Mouse (Mus musculus): ENCODE results near the gene Ccdc188. TPM values are rescaled to one million over a fixed set of nuclear protein-coding genes. Genes with fewer than 3 reads are reported as not detected.

The Ccdc188 gene
- polyA plus RNA-seq, 1 experiment from 2014 or later = not detected

GRCm38 (mm10) chr16:18197881-18198280, 19.8 kb upstream of the Ccdc188 start:
- Histone ChIP-seq H3K9me3 (ENCODE audit: control insufficient read depth, low read length) (no peaks in the 10 kb centered on the region), H3K9ac (no peak overlapping the region), H3K36me3 (replicated peaks; ENCODE audit: control insufficient read depth, insufficient read depth) (no peaks in the 10 kb centered on the region), H3K27me3 (ENCODE audit: control insufficient read depth, insufficient read depth, low read length) (no peaks in the 10 kb centered on the region), H3K4me2 (replicated peaks) (no peak overlapping the region), H3K4me1 (replicated peaks; ENCODE audit: control insufficient read depth, insufficient read depth, low read length) (peaks cover 25% of the 10 kb centered on the region), H3K4me3 (replicated peaks; ENCODE audit: low read length) (no peak overlapping the region), H3K27ac (no peak overlapping the region)
- DNase-seq (ENCODE audit: low spot score) = no peak
- WGBS = 85% methylated on average over 6 of the region's 6 CpGs
- no peak for ATAC-seq (ENCODE audit: low FRiP score)

DNA sequence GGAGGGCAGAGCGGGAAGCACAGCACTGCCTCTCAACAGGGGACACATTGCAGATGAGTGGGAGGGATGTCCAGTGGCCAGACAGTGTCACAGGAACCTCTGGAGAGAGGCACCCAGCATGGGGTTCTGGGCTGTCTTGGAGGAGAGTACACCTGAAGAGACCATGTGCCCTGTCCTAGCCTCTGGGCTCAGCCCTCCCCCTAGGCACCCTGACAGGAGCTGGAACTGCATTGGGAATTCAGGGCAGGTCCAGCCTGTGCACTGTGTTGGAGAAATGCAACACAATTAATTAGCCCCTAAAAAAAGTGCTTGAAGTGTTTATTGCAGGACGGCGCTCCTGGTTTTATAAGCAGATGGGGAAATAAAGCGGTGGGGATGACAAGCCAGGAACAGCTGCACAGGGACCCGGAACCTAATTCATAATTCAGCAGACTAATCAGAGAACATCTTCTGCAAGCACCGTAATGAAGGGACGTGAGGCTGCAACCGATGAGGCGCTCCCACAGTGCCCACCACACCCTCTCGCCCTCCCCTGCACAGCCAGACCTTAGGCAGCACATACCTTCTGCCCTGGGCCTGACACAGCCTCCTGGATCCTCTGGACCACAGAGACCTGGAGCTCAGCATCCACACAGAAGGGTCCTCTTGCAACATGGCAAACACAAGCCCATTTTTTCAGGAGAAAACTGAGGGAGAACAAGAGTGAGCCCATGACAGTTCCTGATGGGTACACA, 19.1 kb upstream of the Ccdc188 start:
- H3K9ac ChIP-seq = no peak overlapping the region
- ATAC-seq (ENCODE audit: low FRiP score) (no peak), DNase-seq (ENCODE audit: low spot score) (no peak)
- no peak overlapping the region for H3K4me3 ChIP-seq (replicated peaks; ENCODE audit: low read length)
- no peaks in the 10 kb centered on the region for H3K9me3 ChIP-seq (ENCODE audit: control insufficient read depth, low read length)
- 33% methylated on average over 10 of the region's 10 CpGs for WGBS
- H3K4me2 ChIP-seq (replicated peaks) = no peak overlapping the region
- H3K27ac ChIP-seq = peak overlapping the region; percentile 16; the same call in 1 of the 2 replicates
- H3K4me1 ChIP-seq (replicated peaks; ENCODE audit: control insufficient read depth, insufficient read depth, low read length) = peaks cover 25% of the 10 kb centered on the region
- no peaks in the 10 kb centered on the region for H3K36me3 ChIP-seq (replicated peaks; ENCODE audit: control insufficient read depth, insufficient read depth)
- H3K27me3 ChIP-seq (ENCODE audit: control insufficient read depth, insufficient read depth, low read length) = no peaks in the 10 kb centered on the region

GRCm38 (mm10) chr16:18200062-18200461, 17.6 kb upstream of the Ccdc188 start:
- Histone ChIP-seq H3K4me1 (replicated peaks; ENCODE audit: control insufficient read depth, insufficient read depth, low read length) (peaks cover 10% of the 10 kb centered on the region), H3K9me3 (ENCODE audit: control insufficient read depth, low read length) (no peaks in the 10 kb centered on the region), H3K27ac (no peak overlapping the region), H3K27me3 (ENCODE audit: control insufficient read depth, insufficient read depth, low read length) (no peaks in the 10 kb centered on the region), H3K4me3 (replicated peaks; ENCODE audit: low read length) (no peak overlapping the region), H3K4me2 (replicated peaks) (no peak overlapping the region), H3K36me3 (replicated peaks; ENCODE audit: control insufficient read depth, insufficient read depth) (no peaks in the 10 kb centered on the region), H3K9ac (no peak overlapping the region)
- DNase-seq (ENCODE audit: low spot score) (no peak), ATAC-seq (ENCODE audit: low FRiP score) (no peak)
- WGBS = 85% methylated on average over 2 of the region's 2 CpGs

GRCm38 (mm10) chr16:18201620-18202019, 16.1 kb upstream of the Ccdc188 start:
- H3K9ac ChIP-seq = no peak overlapping the region
- H3K27me3 ChIP-seq (ENCODE audit: control insufficient read depth, insufficient read depth, low read length) = no peaks in the 10 kb centered on the region
- WGBS = 44% methylated on average over 1 of the region's 1 CpGs
- ATAC-seq (ENCODE audit: low FRiP score) (no peak), DNase-seq (ENCODE audit: low spot score) (no peak)
- H3K4me3 ChIP-seq (replicated peaks; ENCODE audit: low read length) = no peak overlapping the region
- peaks cover 10% of the 10 kb centered on the region for H3K4me1 ChIP-seq (replicated peaks; ENCODE audit: control insufficient read depth, insufficient read depth, low read length)
- H3K9me3 ChIP-seq (ENCODE audit: control insufficient read depth, low read length) = no peaks in the 10 kb centered on the region
- H3K4me2 ChIP-seq (replicated peaks) = no peak overlapping the region
- no peak overlapping the region for H3K27ac ChIP-seq
- no peaks in the 10 kb centered on the region for H3K36me3 ChIP-seq (replicated peaks; ENCODE audit: control insufficient read depth, insufficient read depth)

DNA sequence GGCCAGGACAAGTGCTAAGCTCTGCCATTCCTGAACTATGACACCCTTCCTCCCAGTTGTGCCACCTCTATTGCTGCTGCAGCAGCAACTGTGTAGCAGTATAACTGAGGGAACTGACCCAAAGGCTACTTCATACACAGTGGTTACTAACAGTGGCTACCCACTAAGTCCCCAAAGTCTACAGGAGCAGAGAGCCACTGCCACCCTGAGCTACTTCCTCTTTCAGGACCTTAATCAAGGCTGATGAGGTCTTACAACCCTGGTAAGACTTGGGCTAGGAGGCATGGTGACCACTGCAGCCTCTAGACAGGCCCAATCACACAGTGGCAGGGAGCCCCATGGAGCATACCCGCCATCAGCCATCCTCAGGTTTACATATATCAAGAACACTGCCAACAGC, 15.6 kb upstream of the Ccdc188 start:
- Histone ChIP-seq H3K36me3 (replicated peaks; ENCODE audit: control insufficient read depth, insufficient read depth) (no peaks in the 10 kb centered on the region), H3K4me2 (replicated peaks) (no peak overlapping the region), H3K4me3 (replicated peaks; ENCODE audit: low read length) (no peak overlapping the region), H3K9ac (no peak overlapping the region), H3K27me3 (ENCODE audit: control insufficient read depth, insufficient read depth, low read length) (no peaks in the 10 kb centered on the region), H3K9me3 (ENCODE audit: control insufficient read depth, low read length) (no peaks in the 10 kb centered on the region), H3K4me1 (replicated peaks; ENCODE audit: control insufficient read depth, insufficient read depth, low read length) (peaks cover 10% of the 10 kb centered on the region), H3K27ac (no peak overlapping the region)
- ATAC-seq (ENCODE audit: low FRiP score) = no peak
- WGBS = 100% methylated on average over 1 of the region's 1 CpGs
- no peak for DNase-seq (ENCODE audit: low spot score)

GRCm38 (mm10) chr16:18203430-18204091, 14.1 kb upstream of the Ccdc188 start:
- H3K4me1 ChIP-seq (replicated peaks; ENCODE audit: control insufficient read depth, insufficient read depth, low read length) = peaks cover 10% of the 10 kb centered on the region
- H3K27me3 ChIP-seq (ENCODE audit: control insufficient read depth, insufficient read depth, low read length) = no peaks in the 10 kb centered on the region
- no peak overlapping the region for H3K4me3 ChIP-seq (replicated peaks; ENCODE audit: low read length)
- no peak overlapping the region for H3K9ac ChIP-seq
- 62% methylated on average over 7 of the region's 7 CpGs for WGBS
- no peaks in the 10 kb centered on the region for H3K36me3 ChIP-seq (replicated peaks; ENCODE audit: control insufficient read depth, insufficient read depth)
- H3K27ac ChIP-seq = no peak overlapping the region
- DNase-seq (ENCODE audit: low spot score) = no peak
- no peak overlapping the region for H3K4me2 ChIP-seq (replicated peaks)
- no peaks in the 10 kb centered on the region for H3K9me3 ChIP-seq (ENCODE audit: control insufficient read depth, low read length)
- no peak for ATAC-seq (ENCODE audit: low FRiP score)

DNA sequence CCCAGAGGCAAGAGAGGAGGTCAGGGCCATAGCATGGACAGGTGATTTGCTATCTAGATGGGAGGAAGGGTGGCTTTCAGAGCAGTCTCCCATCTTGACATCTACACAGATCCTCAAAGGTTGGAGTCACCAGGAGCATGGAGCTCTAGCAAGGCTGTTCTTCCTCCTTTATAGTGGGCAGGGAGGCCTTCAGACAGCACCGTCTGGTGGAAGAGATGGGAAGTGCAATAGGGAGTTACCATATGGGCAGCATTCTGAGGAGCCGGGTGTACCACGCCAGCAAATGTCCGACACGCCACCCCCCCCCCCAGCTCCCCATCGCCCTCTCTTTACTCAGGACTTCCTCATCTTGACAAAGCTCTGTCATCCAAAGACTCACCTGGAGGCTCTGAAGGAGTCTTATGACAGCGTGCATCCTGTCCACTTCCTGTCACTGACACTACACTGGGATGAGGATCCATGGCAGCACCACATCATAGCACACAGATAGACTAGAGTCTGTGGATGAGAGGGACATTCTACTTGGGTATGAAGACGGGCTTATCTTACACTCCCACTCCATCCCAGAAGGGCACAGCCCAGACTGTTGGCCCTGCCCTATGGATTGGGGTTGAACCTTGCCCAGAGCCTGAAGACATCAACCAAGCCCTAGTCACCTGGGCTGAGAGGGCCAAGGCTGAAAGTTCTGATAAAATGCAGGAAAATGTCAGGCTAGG, 6.8 kb upstream of the Ccdc188 start:
- Histone ChIP-seq H3K9ac (no peak overlapping the region), H3K9me3 (ENCODE audit: control insufficient read depth, low read length) (no peaks in the 10 kb centered on the region), H3K4me3 (replicated peaks; ENCODE audit: low read length) (no peak overlapping the region), H3K27ac (no peak overlapping the region), H3K4me2 (replicated peaks) (no peak overlapping the region), H3K36me3 (replicated peaks; ENCODE audit: control insufficient read depth, insufficient read depth) (no peaks in the 10 kb centered on the region), H3K4me1 (replicated peaks; ENCODE audit: control insufficient read depth, insufficient read depth, low read length) (peaks cover 43% of the 10 kb centered on the region), H3K27me3 (ENCODE audit: control insufficient read depth, insufficient read depth, low read length) (no peaks in the 10 kb centered on the region)
- no peak for ATAC-seq (ENCODE audit: low FRiP score)
- WGBS = 22% methylated on average over 8 of the region's 8 CpGs
- DNase-seq (ENCODE audit: low spot score) = peak; percentile 73

- 0 out of 2 replicates have a peak overlapping the region, but pooled peaks have one; percentile 29 for H3K27ac ChIP-seq
- peaks cover 48% of the 10 kb centered on the region for H3K4me1 ChIP-seq (replicated peaks; ENCODE audit: control insufficient read depth, insufficient read depth, low read length)
- H3K4me2 ChIP-seq (replicated peaks) = no peak overlapping the region
- WGBS = 44% methylated on average over 10 of the region's 10 CpGs
- H3K9ac ChIP-seq = no peak overlapping the region
- H3K4me3 ChIP-seq (replicated peaks; ENCODE audit: low read length) = no peak overlapping the region
- no peaks in the 10 kb centered on the region for H3K36me3 ChIP-seq (replicated peaks; ENCODE audit: control insufficient read depth, insufficient read depth)
- H3K9me3 ChIP-seq (ENCODE audit: control insufficient read depth, low read length) = no peaks in the 10 kb centered on the region
- no peaks in the 10 kb centered on the region for H3K27me3 ChIP-seq (ENCODE audit: control insufficient read depth, insufficient read depth, low read length)
- DNase-seq (ENCODE audit: low spot score) (peak; percentile 97), ATAC-seq (ENCODE audit: low FRiP score) (peak; percentile 19; the same call in 1 of the 2 replicates)
These were observed 6.1 kb upstream of the Ccdc188 start for GRCm38 (mm10) chr16:18211417-18212171.

DNA sequence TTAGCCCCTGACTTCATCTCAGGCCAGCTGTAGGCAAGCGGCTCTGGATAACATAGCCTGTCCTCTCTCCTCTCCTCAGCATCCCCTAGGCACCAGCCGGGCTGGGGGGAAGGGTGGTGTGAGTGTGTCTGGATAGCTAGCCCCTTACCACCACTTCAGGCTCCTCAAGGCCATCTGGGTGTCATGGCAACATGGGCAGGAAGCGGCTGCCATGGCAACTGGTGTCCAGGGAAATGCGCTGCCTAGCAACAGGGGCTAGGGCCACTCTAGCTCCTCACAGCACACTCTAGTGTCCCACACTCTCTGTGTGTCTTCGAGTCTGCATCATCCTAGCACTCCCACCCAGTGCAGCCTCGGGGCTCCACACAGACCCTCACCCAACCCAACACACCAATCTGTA, 4.0 kb upstream of the Ccdc188 start:
- Histone ChIP-seq H3K27me3 (ENCODE audit: control insufficient read depth, insufficient read depth, low read length) (no peaks in the 10 kb centered on the region), H3K36me3 (replicated peaks; ENCODE audit: control insufficient read depth, insufficient read depth) (no peaks in the 10 kb centered on the region), H3K27ac (peak overlapping the region; percentile 92), H3K4me3 (replicated peaks; ENCODE audit: low read length) (peak overlapping the region; percentile 26), H3K4me1 (replicated peaks; ENCODE audit: control insufficient read depth, insufficient read depth, low read length) (peaks cover 48% of the 10 kb centered on the region), H3K9ac (peak overlapping the region; percentile 53), H3K4me2 (replicated peaks) (peak overlapping the region; percentile 53), H3K9me3 (ENCODE audit: control insufficient read depth, low read length) (no peaks in the 10 kb centered on the region)
- peak; percentile 91 for DNase-seq (ENCODE audit: low spot score)
- 7% methylated on average over 6 of the region's 6 CpGs for WGBS
- peak; percentile 89 for ATAC-seq (ENCODE audit: low FRiP score)
